Mouse (Mus musculus) limb, embryonic 14.5 days (tissue): Measurements from ENCODE around the gene Upb1. TPM values are rescaled to one million over a fixed set of nuclear protein-coding genes. Genes with fewer than 3 reads are reported as not detected.

ENCODE experiments used
- ATAC-seq: fragments of 200-750 bp; cut with Nextera tagmentation; 2 replicates; pipeline ENCODE4 v1.8.0; 2017; ENCODE audit warnings: low read depth, moderate number of reproducible peaks, moderate TSS enrichment; ENCODE audit not compliant: low FRiP score
- DNase-seq: peaks from one replicate; pipeline ENCODE4 v3.0.0-alpha.2; 2015; ENCODE audit warnings: low spot score
- H3K27ac ChIP-seq: fragments of 300-500 bp; sonication (generic); replicated peaks from 2 replicates; pipeline ENCODE4 v1.5.1; 2014; ENCODE audit warnings: low read depth, mild to moderate bottlenecking, low read length, moderate library complexity, mixed read lengths
- H3K27me3 ChIP-seq: fragments of 300-500 bp; sonication (generic); 2 replicates; pipeline ENCODE4 v1.6.1; 2014; ENCODE audit warnings: low read length, mixed read lengths; ENCODE audit not compliant: control insufficient read depth, insufficient read depth
- H3K36me3 ChIP-seq: fragments of 300-500 bp; sonication (generic); 2 replicates; pipeline ENCODE4 v1.6.1; 2014; ENCODE audit warnings: mild to moderate bottlenecking, low read length, moderate library complexity, mixed read lengths; ENCODE audit not compliant: control insufficient read depth, insufficient read depth
- H3K4me1 ChIP-seq: fragments of 300-500 bp; sonication (generic); 2 replicates; pipeline ENCODE4 v1.6.1; 2014; ENCODE audit warnings: antibody characterized with exemption, low read length, mixed read lengths; ENCODE audit not compliant: control insufficient read depth, insufficient read depth
- H3K4me2 ChIP-seq: fragments of 300-500 bp; sonication (generic); replicated peaks from 2 replicates; pipeline ENCODE4 v1.6.1; 2014; ENCODE audit warnings: low read depth, mild to moderate bottlenecking, low read length, moderate library complexity; ENCODE audit not compliant: severe bottlenecking
- H3K4me3 ChIP-seq: fragments of 300-500 bp; sonication (generic); replicated peaks from 2 replicates; pipeline ENCODE4 v1.5.1; 2014; ENCODE audit warnings: low read length
- H3K9ac ChIP-seq: fragments of 300-500 bp; sonication (generic); 2 replicates; pipeline ENCODE4 v1.6.1; 2014; ENCODE audit warnings: mild to moderate bottlenecking, low read depth, low read length, moderate library complexity; ENCODE audit not compliant: severe bottlenecking
- H3K9me3 ChIP-seq: fragments of 300-500 bp; sonication (generic); 2 replicates; pipeline ENCODE4 v1.6.1; 2016; ENCODE audit warnings: low read length; ENCODE audit not compliant: control insufficient read depth
- POLR2A ChIP-seq: fragments of 200-500 bp; IDR thresholded peaks from 2 replicates; pipeline ENCODE4 v1.8.0; 2012; ENCODE audit warnings: inconsistent platforms, mild to moderate bottlenecking, moderate library complexity, borderline replicate concordance; ENCODE audit not compliant: insufficient read depth, insufficient read length; ENCODE audit errors: extremely low read depth
- whole genome bisulfite sequencing: fragments of 180-500 bp; shearing (Covaris S2); extraction: QIAGEN DNeasy Blood & Tissue Kit; methylation state at CpG from one replicate; pipeline ENCODE4 v1.1.7; 2014; 5-methylcytosine and 5-hydroxymethylcytosine counted together
- polyA plus RNA-seq, 2 experiments: library from polyadenylated mRNA; depleted of rRNA in 1 of 2; stranded (reverse) in 1 of 2; unstranded in 1 of 2; fragments of >200 nt; fragmentation: Nextera tagmentation in 1 of 2; extraction: Ambion mirVana in 1 of 2; gene quantifications; 2 replicates each; pipeline versions ENCODE4 v1.2.1 to v1.2.3; 2012 to 2014

The Upb1 gene
- polyA plus RNA-seq, 2 experiments, result 0.55 to 0.84 TPM

- H3K36me3 ChIP-seq, result no peaks in the 10 kb centered on the region
- no peak overlapping the region for H3K4me3 ChIP-seq
- H3K9me3 ChIP-seq, result no peaks in the 10 kb centered on the region
- no peak overlapping the region for H3K27ac ChIP-seq
- no peak for TF ChIP-seq POLR2A
- H3K4me2 ChIP-seq, result no peak overlapping the region
- no peaks in the 10 kb centered on the region for H3K27me3 ChIP-seq
- DNase-seq (no peak), ATAC-seq (no peak)
- no peaks in the 10 kb centered on the region for H3K4me1 ChIP-seq
- WGBS, result 59% methylated on average over 3 of the region's 3 CpGs
- no peak overlapping the region for H3K9ac ChIP-seq
These were observed 86.2 kb downstream of the Upb1 start for GRCm38 (mm10) chr10:75487131-75487530.

GRCm38 (mm10) chr10:75489522-75489921 lies 88.6 kb downstream of the Upb1 start:
- no peak overlapping the region for H3K27ac ChIP-seq
- H3K4me3 ChIP-seq, result no peak overlapping the region
- H3K9me3 ChIP-seq, result no peaks in the 10 kb centered on the region
- 72% methylated on average over 2 of the region's 2 CpGs for WGBS
- H3K36me3 ChIP-seq, result no peaks in the 10 kb centered on the region
- no peaks in the 10 kb centered on the region for H3K4me1 ChIP-seq
- no peak overlapping the region for H3K4me2 ChIP-seq
- H3K9ac ChIP-seq, result no peak overlapping the region
- no peaks in the 10 kb centered on the region for H3K27me3 ChIP-seq
- no peak for DNase-seq
- TF ChIP-seq POLR2A, result no peak
- no peak for ATAC-seq

- no peak for TF ChIP-seq POLR2A
- H3K36me3 ChIP-seq, result no peaks in the 10 kb centered on the region
- no peaks in the 10 kb centered on the region for H3K27me3 ChIP-seq
- no peak overlapping the region for H3K27ac ChIP-seq
- no peak for ATAC-seq
- H3K4me3 ChIP-seq, result no peak overlapping the region
- H3K9me3 ChIP-seq, result no peaks in the 10 kb centered on the region
- H3K9ac ChIP-seq, result no peak overlapping the region
- 83% methylated on average over 2 of the region's 2 CpGs for WGBS
- H3K4me2 ChIP-seq, result no peak overlapping the region
- H3K4me1 ChIP-seq, result no peaks in the 10 kb centered on the region
- DNase-seq, result no peak
These were observed 89.8 kb downstream of the Upb1 start for GRCm38 (mm10) chr10:75490731-75491130.

Other genes starting within 250 kb of the Upb1 start
- 27.7 and 29.1 TPM in 2 replicates for gene Specc1l, start 189.0 kb upstream of the Upb1 start, polyA plus RNA-seq (2012; rRNA removed)
- 21.4 and 27.2 TPM in 2 replicates for gene Specc1l, start 189.0 kb upstream of the Upb1 start, polyA plus RNA-seq (2014; fragmentation: Nextera tagmentation; extraction: Ambion mirVana)
- gene Adora2a, start 84.2 kb upstream of the Upb1 start, polyA plus RNA-seq (2012; rRNA removed), result 4.7 and 6.4 TPM in 2 replicates
- gene Adora2a, start 84.2 kb upstream of the Upb1 start, polyA plus RNA-seq (2014; fragmentation: Nextera tagmentation; extraction: Ambion mirVana), result 3.3 and 4.2 TPM in 2 replicates
- gene Snrpd3, start 116.4 kb downstream of the Upb1 start, polyA plus RNA-seq (2012; rRNA removed), result 49.3 and 121 TPM in 2 replicates
- gene Snrpd3, start 116.4 kb downstream of the Upb1 start, polyA plus RNA-seq (2014; fragmentation: Nextera tagmentation; extraction: Ambion mirVana), result 171 and 173 TPM in 2 replicates
- 34.0 and 37.5 TPM in 2 replicates for gene Gucd1, start 116.9 kb downstream of the Upb1 start, polyA plus RNA-seq (2012; rRNA removed)
- 35.1 and 39.2 TPM in 2 replicates for gene Gucd1, start 116.9 kb downstream of the Upb1 start, polyA plus RNA-seq (2014; fragmentation: Nextera tagmentation; extraction: Ambion mirVana)
- gene Lrrc75b, start 159.2 kb downstream of the Upb1 start, polyA plus RNA-seq (2012; rRNA removed), result 3.2 and 3.3 TPM in 2 replicates
- gene Lrrc75b, start 159.2 kb downstream of the Upb1 start, polyA plus RNA-seq (2014; fragmentation: Nextera tagmentation; extraction: Ambion mirVana), result 2.5 and 3.2 TPM in 2 replicates
- gene Ggt1, start 160.5 kb downstream of the Upb1 start, polyA plus RNA-seq (2012; rRNA removed), result 1.3 TPM in 2 replicates
- gene Ggt1, start 160.5 kb downstream of the Upb1 start, polyA plus RNA-seq (2014; fragmentation: Nextera tagmentation; extraction: Ambion mirVana), result 0.34 and 1.1 TPM in 2 replicates
- 7.5 and 9.2 TPM in 2 replicates for gene Ggt5, start 188.2 kb downstream of the Upb1 start, polyA plus RNA-seq (2012; rRNA removed)
- gene Ggt5, start 188.2 kb downstream of the Upb1 start, polyA plus RNA-seq (2014; fragmentation: Nextera tagmentation; extraction: Ambion mirVana), result 1.1 and 1.4 TPM in 2 replicates
- gene Susd2, start 242.9 kb downstream of the Upb1 start, polyA plus RNA-seq (2012; rRNA removed), result 5.3 and 5.9 TPM in 2 replicates
- 5.2 and 6.3 TPM in 2 replicates for gene Susd2, start 242.9 kb downstream of the Upb1 start, polyA plus RNA-seq (2014; fragmentation: Nextera tagmentation; extraction: Ambion mirVana)